30 mouse cellular contexts compared by ENCODE assay signal in genomic region chr1:127290879-127291278, GRCm38 (mm10).
DNase-seq lines count a peak whose midpoint lies in the region; ATAC-seq lines count a peak whose summit lies in the region.
"Had no signal": no experiment of that assay in that cellular context is flagged by ENCODE, and none has a peak within 500 bp of the region (broad histone marks: within the 10 kb centered on the region; RNA-seq: fewer than 3 reads in every experiment).

No protein-coding gene starts in this region.

- H3K27ac ChIP-seq in intestine, embryonic 15.5 days: no peak overlapping the region
- H3K27ac ChIP-seq in intestine, embryonic 16.5 days (ENCODE audit: low read length): no peak overlapping the region
- H3K27ac ChIP-seq in stomach, embryonic 15.5 days: no peak overlapping the region
- H3K27ac ChIP-seq: embryonic facial prominence, embryonic 10.5 days; embryonic facial prominence, embryonic 13.5 days; forebrain, embryonic 12.5 days; forebrain, embryonic 15.5 days; heart, embryonic 15.5 days; hindbrain, embryonic 10.5 days; hindbrain, embryonic 13.5 days had no signal

- no peak overlapping the region for H3K4me3 ChIP-seq in intestine, embryonic 15.5 days (replicated peaks)
- no peak overlapping the region for H3K4me3 ChIP-seq in intestine, embryonic 16.5 days (ENCODE audit: low read length)
- peak overlapping the region; percentile 73 for H3K4me3 ChIP-seq in megakaryocyte, embryonic 14.5 days (replicated peaks)
- H3K4me3 ChIP-seq in stomach, embryonic 15.5 days (replicated peaks): no peak overlapping the region
- H3K4me3 ChIP-seq: embryonic facial prominence, embryonic 10.5 days; embryonic facial prominence, embryonic 13.5 days; erythroblast, embryonic 14.5 days; forebrain, embryonic 12.5 days; forebrain, embryonic 15.5 days; heart, embryonic 15.5 days; hindbrain, embryonic 10.5 days; hindbrain, embryonic 13.5 days had no signal

- H3K36me3 ChIP-seq in intestine, embryonic 15.5 days: no peaks in the 10 kb centered on the region
- H3K36me3 ChIP-seq in intestine, embryonic 16.5 days (ENCODE audit: control insufficient read depth, insufficient read depth, low read length): peaks cover 5% of the 10 kb centered on the region; the same call in 1 of the 2 replicates
- H3K36me3 ChIP-seq in megakaryocyte, embryonic 14.5 days (replicated peaks; ENCODE audit: low read length): peaks cover 27% of the 10 kb centered on the region
- H3K36me3 ChIP-seq in stomach, embryonic 15.5 days: no peaks in the 10 kb centered on the region
- H3K36me3 ChIP-seq: forebrain, embryonic 12.5 days; forebrain, embryonic 15.5 days; heart, embryonic 15.5 days; hindbrain, embryonic 10.5 days had no signal

- H3K27me3 ChIP-seq in intestine, embryonic 15.5 days (replicated peaks): no peaks in the 10 kb centered on the region
- no peaks in the 10 kb centered on the region for H3K27me3 ChIP-seq in intestine, embryonic 16.5 days (replicated peaks; ENCODE audit: control insufficient read depth, insufficient read depth, low read length)
- H3K27me3 ChIP-seq in megakaryocyte, embryonic 14.5 days (replicated peaks): no peaks in the 10 kb centered on the region
- H3K27me3 ChIP-seq in stomach, embryonic 15.5 days (replicated peaks): no peaks in the 10 kb centered on the region
- H3K27me3 ChIP-seq: embryonic facial prominence, embryonic 13.5 days; forebrain, embryonic 12.5 days; forebrain, embryonic 15.5 days; heart, embryonic 15.5 days; hindbrain, embryonic 13.5 days had no signal

- peak; percentile 23 for DNase-seq in yolk sac, embryonic 10.5 days (ENCODE audit: low spot score)
- no peak for DNase-seq in embryo, embryonic 10 days (ENCODE audit: low spot score)
- DNase-seq in testis, postnatal 10 days (ENCODE audit: low spot score): no peak
- DNase-seq: adrenal gland, adult 2 months; adrenal gland, postnatal 14 days; B cell, adult 2 months; cerebellum, adult 11 months; cerebellum, adult 2 months; cerebellum, adult 9-11 months; cerebellum, postnatal 25 days; embryo, embryonic 11 days; gastrocnemius, postnatal 10 days; gastrocnemius, postnatal 36 days; heart, postnatal 10 days; heart, postnatal 36 days had no signal

- no peak overlapping the region for H3K9ac ChIP-seq in intestine, embryonic 15.5 days
- H3K9ac ChIP-seq in intestine, embryonic 16.5 days (ENCODE audit: low read depth, low read length): no peak overlapping the region
- no peak overlapping the region for H3K9ac ChIP-seq in stomach, embryonic 15.5 days
- H3K9ac ChIP-seq: embryonic facial prominence, embryonic 13.5 days; forebrain, embryonic 12.5 days; forebrain, embryonic 15.5 days; heart, embryonic 15.5 days; hindbrain, embryonic 13.5 days had no signal

- H3K4me2 ChIP-seq in intestine, embryonic 15.5 days (replicated peaks): no peak overlapping the region
- no peak overlapping the region for H3K4me2 ChIP-seq in intestine, embryonic 16.5 days (ENCODE audit: low read depth, low read length)
- no peak overlapping the region for H3K4me2 ChIP-seq in stomach, embryonic 15.5 days
- H3K4me2 ChIP-seq: embryonic facial prominence, embryonic 13.5 days; forebrain, embryonic 12.5 days; forebrain, embryonic 15.5 days; heart, embryonic 11.5 days; heart, embryonic 15.5 days; hindbrain, embryonic 13.5 days had no signal

- no peaks in the 10 kb centered on the region for H3K4me1 ChIP-seq in intestine, embryonic 15.5 days (replicated peaks)
- peaks cover 4% of the 10 kb centered on the region for H3K4me1 ChIP-seq in intestine, embryonic 16.5 days (ENCODE audit: control insufficient read depth, insufficient read depth, low read length)
- H3K4me1 ChIP-seq in megakaryocyte, embryonic 14.5 days: peaks cover 63% of the 10 kb centered on the region
- peaks cover 14% of the 10 kb centered on the region for H3K4me1 ChIP-seq in stomach, embryonic 15.5 days
- H3K4me1 ChIP-seq: embryonic facial prominence, embryonic 10.5 days; forebrain, embryonic 12.5 days; heart, embryonic 15.5 days had no signal

- WGBS in intestine, embryonic 15.5 days: 58% methylated on average over 9 of the region's 9 CpGs
- WGBS in intestine, embryonic 16.5 days: 58% methylated on average over 9 of the region's 9 CpGs
- WGBS in stomach, embryonic 15.5 days: 61% methylated on average over 9 of the region's 9 CpGs

- no peaks in the 10 kb centered on the region for H3K9me3 ChIP-seq in intestine, embryonic 15.5 days
- no peaks in the 10 kb centered on the region for H3K9me3 ChIP-seq in intestine, embryonic 16.5 days (ENCODE audit: control insufficient read depth, low read length)
- H3K9me3 ChIP-seq in megakaryocyte, embryonic 14.5 days: no peaks in the 10 kb centered on the region
- no peaks in the 10 kb centered on the region for H3K9me3 ChIP-seq in stomach, embryonic 15.5 days
- H3K9me3 ChIP-seq: embryonic facial prominence, embryonic 10.5 days; embryonic facial prominence, embryonic 13.5 days; forebrain, embryonic 12.5 days; forebrain, embryonic 15.5 days; heart, embryonic 15.5 days; hindbrain, embryonic 10.5 days; hindbrain, embryonic 13.5 days had no signal

- ATAC-seq in intestine, embryonic 15.5 days: peak; percentile 51
- ATAC-seq in intestine, embryonic 16.5 days: no peak
- no peak for ATAC-seq in megakaryocyte, adult 5-6 weeks (ENCODE audit: poor library complexity, severe bottlenecking)
- ATAC-seq in stomach, embryonic 15.5 days (ENCODE audit: insufficient read depth, low FRiP score, low read depth): peak; percentile 53; the same call in 1 of the 2 replicates
- ATAC-seq: forebrain, embryonic 15.5 days; hindbrain, embryonic 16.5 days had no signal

Comparison
In these comparisons a context has a peak if more than half of its experiments do, and no peak if none do; other contexts are left out.
1. ATAC-seq: peak in intestine, embryonic 15.5 days (single experiment) and stomach, embryonic 15.5 days (single experiment); none in intestine, embryonic 16.5 days (single experiment) and megakaryocyte, adult 5-6 weeks (single experiment).